Mouse (Mus musculus): ENCODE results near the gene B230118H07Rik.

DNA sequence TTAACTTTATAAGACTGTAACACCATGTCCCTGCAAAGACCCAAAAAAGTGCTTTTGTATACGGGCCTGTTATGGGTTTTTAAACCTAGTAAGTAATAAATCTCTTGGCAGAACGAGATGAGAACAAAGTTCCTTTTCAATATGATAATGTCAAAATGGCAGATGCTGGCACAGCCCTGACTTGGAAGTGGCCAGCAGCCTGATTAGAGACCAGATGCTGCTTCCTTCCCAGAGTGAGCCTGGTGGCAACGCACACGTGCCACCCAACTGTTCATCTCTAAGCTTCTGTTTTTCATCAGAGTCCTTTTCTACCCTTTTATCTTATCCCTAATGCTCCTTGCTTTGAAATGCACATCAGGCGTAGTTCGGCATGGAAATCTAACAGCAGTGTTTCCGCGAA lies 58.0 kb downstream of the B230118H07Rik start:
- TF ChIP-seq POLR2A (IDR thresholded peaks at IDR 0.05; ENCODE audit: extremely low read depth, insufficient read depth, low read length) = no peak
- no peak for TF ChIP-seq CTCF (IDR thresholded peaks at IDR 0.05; ENCODE audit: extremely low read depth, insufficient read depth, low read length)
